ENCODE assay signal across 10 mouse cellular contexts in genomic region chr1:108527424-108527823, GRCm38 (mm10).
"Had no signal": no experiment of that assay in that cellular context is flagged by ENCODE, and none has a peak within 500 bp of the region (broad histone marks: within the 10 kb centered on the region; RNA-seq: fewer than 3 reads in every experiment).

No protein-coding gene starts in this region.

- H3K4me3 ChIP-seq: liver, embryonic 13.5 days had no signal

- H3K4me1 ChIP-seq: liver, embryonic 13.5 days had no signal

- H3K27ac ChIP-seq: kidney, postnatal 0 days; liver, embryonic 13.5 days had no signal

- H3K27me3 ChIP-seq: liver, embryonic 13.5 days had no signal

- H3K36me3 ChIP-seq: liver, embryonic 13.5 days had no signal

- H3K9me3 ChIP-seq: liver, embryonic 13.5 days had no signal

- H3K4me2 ChIP-seq: liver, embryonic 13.5 days; midbrain, embryonic 11.5 days had no signal

- DNase-seq: kidney, postnatal 25 days; liver, embryonic 13.5 days; lung, adult 2 months; lung, postnatal 14 days; lung, postnatal 4 days; midbrain, embryonic 14.5 days; thymus, adult 18-20 months; thymus, postnatal 36 days had no signal

- H3K9ac ChIP-seq: liver, embryonic 13.5 days had no signal
